Mouse (Mus musculus): ENCODE measurements at regions not wholly inside any gene's neighbourhood (a gene's known extent, or its start where the extent isn't known, plus 50 kb on each side); places are given as distances from the start of the nearest gene placed in this dataset.

DNA sequence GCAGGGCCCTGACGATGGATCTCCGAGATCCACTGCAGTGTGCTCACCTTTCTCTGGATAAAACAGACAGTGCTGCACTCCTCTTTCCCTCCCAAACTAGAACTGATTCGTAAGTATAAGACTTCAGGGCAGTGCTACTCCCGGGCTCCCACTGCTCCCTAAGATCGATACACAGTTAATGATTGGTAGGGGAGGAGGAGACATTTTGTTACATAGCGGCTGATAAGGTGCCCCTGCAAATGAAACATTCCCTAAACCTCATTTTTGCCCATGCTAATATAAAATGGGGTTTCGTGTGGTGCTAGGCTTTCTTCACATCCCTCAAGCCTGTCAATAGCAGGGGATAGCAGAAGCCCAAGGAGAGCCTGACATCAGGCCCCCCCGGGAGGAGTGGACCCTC is 298.8 kb upstream of the Jarid2 start:
- TF ChIP-seq POLR2A (IDR thresholded peaks at IDR 0.05; ENCODE audit: low read depth, low read length) (no peak), CTCF (IDR thresholded peaks at IDR 0.05; ENCODE audit: extremely low read depth, insufficient read length, insufficient replicate concordance, low read depth, low read length) (no peak)

Measured in small intestine, adult 2 months (tissue).